Mouse (Mus musculus): Measurements from ENCODE around the gene Fam129b. TPM values are rescaled to one million over a fixed set of nuclear protein-coding genes. Genes with fewer than 3 reads are reported as not detected.

The Fam129b gene
- polyA plus RNA-seq, 1 experiment from 2014 or later = 5.9 TPM

- 33% methylated on average over 5 of the region's 5 CpGs for WGBS (ENCODE audit: insufficient replicate concordance)
- H3K27ac ChIP-seq (ENCODE audit: low read depth) = no peak overlapping the region
Observed at GRCm38 (mm10) chr2:32877303-32877702, 1.4 kb downstream of the Fam129b start.

GRCm38 (mm10) chr2:32877761-32878393 lies 2.0 kb downstream of the Fam129b start:
- peak overlapping the region; percentile 71; the same call in 1 of the 2 replicates for H3K4me3 ChIP-seq (ENCODE audit: low read depth, low read length)
- WGBS (ENCODE audit: insufficient replicate concordance) = 65% methylated on average over 6 of the region's 6 CpGs
- no peak overlapping the region for H3K27ac ChIP-seq (ENCODE audit: low read depth)
- peak overlapping the region; percentile 97 for H3K4me2 ChIP-seq (ENCODE audit: low read depth, low read length)
- H3K36me3 ChIP-seq (replicated peaks; ENCODE audit: insufficient read depth, low read length) = no peaks in the 10 kb centered on the region
- no peaks in the 10 kb centered on the region for H3K27me3 ChIP-seq (ENCODE audit: insufficient read depth, low read length)
- no peak overlapping the region for H3K9ac ChIP-seq (replicated peaks)
- ATAC-seq = no peak
- DNase-seq = no peak
- no peaks in the 10 kb centered on the region for H3K9me3 ChIP-seq (ENCODE audit: low read length)
- TF ChIP-seq CTCF (IDR thresholded peaks at IDR 0.05; ENCODE audit: low read depth) (no peak), EP300 (IDR thresholded peaks at IDR 0.05; ENCODE audit: low read depth) (no peak)
- H3K4me1 ChIP-seq (ENCODE audit: insufficient read depth) = peaks cover 50% of the 10 kb centered on the region

More at GRCm38 (mm10) chr2:32877303-32877702, 1.4 kb downstream of the Fam129b start:
- Histone ChIP-seq H3K9ac (replicated peaks) (peak overlapping the region; percentile 82; the same call in 1 of the 2 replicates), H3K4me1 (ENCODE audit: insufficient read depth) (peaks cover 47% of the 10 kb centered on the region), H3K27me3 (ENCODE audit: insufficient read depth, low read length) (no peaks in the 10 kb centered on the region), H3K36me3 (replicated peaks; ENCODE audit: insufficient read depth, low read length) (no peaks in the 10 kb centered on the region), H3K4me2 (ENCODE audit: low read depth, low read length) (peak overlapping the region; percentile 97), H3K9me3 (ENCODE audit: low read length) (no peaks in the 10 kb centered on the region), H3K4me3 (ENCODE audit: low read depth, low read length) (peak overlapping the region; percentile 71)
- no peak for TF ChIP-seq CTCF (IDR thresholded peaks at IDR 0.05; ENCODE audit: low read depth)
- TF ChIP-seq EP300 (IDR thresholded peaks at IDR 0.05; ENCODE audit: low read depth) = no peak
- ATAC-seq (no peak), DNase-seq (no peak)

- 67% methylated on average over 3 of the region's 3 CpGs for WGBS (ENCODE audit: insufficient replicate concordance)
- no peak overlapping the region for H3K4me3 ChIP-seq (ENCODE audit: low read depth, low read length)
- no peak for ATAC-seq
- no peak for DNase-seq
- H3K27me3 ChIP-seq (ENCODE audit: insufficient read depth, low read length) = no peaks in the 10 kb centered on the region
- no peaks in the 10 kb centered on the region for H3K36me3 ChIP-seq (replicated peaks; ENCODE audit: insufficient read depth, low read length)
- H3K4me1 ChIP-seq (ENCODE audit: insufficient read depth) = peaks cover 51% of the 10 kb centered on the region
- TF ChIP-seq EP300 (IDR thresholded peaks at IDR 0.05; ENCODE audit: low read depth) (no peak), CTCF (IDR thresholded peaks at IDR 0.05; ENCODE audit: low read depth) (no peak)
- H3K9ac ChIP-seq (replicated peaks) = no peak overlapping the region
- no peaks in the 10 kb centered on the region for H3K9me3 ChIP-seq (ENCODE audit: low read length)
- H3K4me2 ChIP-seq (ENCODE audit: low read depth, low read length) = peak overlapping the region; percentile 97; the same call in 1 of the 2 replicates
- H3K27ac ChIP-seq (ENCODE audit: low read depth) = no peak overlapping the region
Observed at GRCm38 (mm10) chr2:32878396-32878795, 2.5 kb downstream of the Fam129b start.

GRCm38 (mm10) chr2:32879593-32879992 lies 3.7 kb downstream of the Fam129b start:
- Histone ChIP-seq H3K27me3 (ENCODE audit: insufficient read depth, low read length) (no peaks in the 10 kb centered on the region), H3K9me3 (ENCODE audit: low read length) (no peaks in the 10 kb centered on the region), H3K9ac (replicated peaks) (no peak overlapping the region), H3K4me3 (ENCODE audit: low read depth, low read length) (no peak overlapping the region), H3K4me2 (ENCODE audit: low read depth, low read length) (no peak overlapping the region), H3K36me3 (replicated peaks; ENCODE audit: insufficient read depth, low read length) (no peaks in the 10 kb centered on the region), H3K27ac (ENCODE audit: low read depth) (no peak overlapping the region), H3K4me1 (ENCODE audit: insufficient read depth) (peaks cover 53% of the 10 kb centered on the region)
- TF ChIP-seq EP300 (IDR thresholded peaks at IDR 0.05; ENCODE audit: low read depth) (no peak), CTCF (IDR thresholded peaks at IDR 0.05; ENCODE audit: low read depth) (no peak)
- no peak for ATAC-seq
- WGBS (ENCODE audit: insufficient replicate concordance) = 66% methylated on average over 5 of the region's 5 CpGs
- no peak for DNase-seq

GRCm38 (mm10) chr2:32881054-32881453 lies 5.1 kb downstream of the Fam129b start:
- no peak overlapping the region for H3K9ac ChIP-seq (replicated peaks)
- no peak overlapping the region for H3K4me3 ChIP-seq (ENCODE audit: low read depth, low read length)
- H3K4me2 ChIP-seq (ENCODE audit: low read depth, low read length) = no peak overlapping the region
- H3K36me3 ChIP-seq (replicated peaks; ENCODE audit: insufficient read depth, low read length) = no peaks in the 10 kb centered on the region
- DNase-seq = no peak
- H3K27me3 ChIP-seq (ENCODE audit: insufficient read depth, low read length) = no peaks in the 10 kb centered on the region
- ATAC-seq = no peak
- WGBS (ENCODE audit: insufficient replicate concordance) = 53% methylated on average over 6 of the region's 6 CpGs
- peaks cover 52% of the 10 kb centered on the region for H3K4me1 ChIP-seq (ENCODE audit: insufficient read depth)
- peak overlapping the region; percentile 72 for H3K27ac ChIP-seq (ENCODE audit: low read depth)
- TF ChIP-seq EP300 (IDR thresholded peaks at IDR 0.05; ENCODE audit: low read depth) (no peak), CTCF (IDR thresholded peaks at IDR 0.05; ENCODE audit: low read depth) (no peak)
- no peaks in the 10 kb centered on the region for H3K9me3 ChIP-seq (ENCODE audit: low read length)

- Histone ChIP-seq H3K4me2 (ENCODE audit: low read depth, low read length) (peak overlapping the region; percentile 3; the same call in 1 of the 2 replicates), H3K36me3 (replicated peaks; ENCODE audit: insufficient read depth, low read length) (no peaks in the 10 kb centered on the region), H3K9ac (replicated peaks) (no peak overlapping the region), H3K9me3 (ENCODE audit: low read length) (no peaks in the 10 kb centered on the region), H3K27me3 (ENCODE audit: insufficient read depth, low read length) (no peaks in the 10 kb centered on the region), H3K4me1 (ENCODE audit: insufficient read depth) (peaks cover 46% of the 10 kb centered on the region), H3K4me3 (ENCODE audit: low read depth, low read length) (no peak overlapping the region), H3K27ac (ENCODE audit: low read depth) (peak overlapping the region; percentile 72)
- DNase-seq = peak; percentile 76
- TF ChIP-seq CTCF (IDR thresholded peaks at IDR 0.05; ENCODE audit: low read depth) (no peak), EP300 (IDR thresholded peaks at IDR 0.05; ENCODE audit: low read depth) (no peak)
- ATAC-seq = peak; percentile 48
- WGBS (ENCODE audit: insufficient replicate concordance) = 13% methylated on average over 3 of the region's 3 CpGs
Observed at GRCm38 (mm10) chr2:32881723-32882122, 5.8 kb downstream of the Fam129b start.

Measured in liver, postnatal 0 days (tissue).